Mouse (Mus musculus) stomach, embryonic 16.5 days (tissue): ENCODE data around the gene Nme4. TPM values are rescaled to one million over a fixed set of nuclear protein-coding genes. Genes with fewer than 3 reads are reported as not detected.
A peak's percentile ranks its signal among the peaks of the same experiment; 100 is the strongest.

Experiments used
- ATAC-seq: fragments of 200-750 bp; cut with Nextera tagmentation; 2 replicates; pipeline ENCODE4 v1.8.0; 2017; ENCODE audit warnings: moderate number of reproducible peaks, moderate TSS enrichment; ENCODE audit not compliant: insufficient read depth, low FRiP score
- H3K27ac ChIP-seq: fragments of 300-500 bp; sonication (generic); 2 replicates; pipeline ENCODE4 v1.5.1; 2014; ENCODE audit warnings: low read length
- H3K27me3 ChIP-seq: fragments of 300-500 bp; sonication (generic); 2 replicates; pipeline ENCODE4 v1.6.1; 2014; ENCODE audit warnings: low read length, control low read depth, mixed read lengths; ENCODE audit not compliant: control insufficient read depth, insufficient read depth
- H3K36me3 ChIP-seq: fragments of 300-500 bp; sonication (generic); 2 replicates; pipeline ENCODE4 v1.6.1; 2014; ENCODE audit warnings: low read length; ENCODE audit not compliant: control insufficient read depth, insufficient read depth
- H3K4me1 ChIP-seq: fragments of 300-500 bp; sonication (generic); 2 replicates; pipeline ENCODE4 v1.6.1; 2014; ENCODE audit warnings: low read length, control low read depth, mixed read lengths; ENCODE audit not compliant: control insufficient read depth, insufficient read depth
- H3K4me2 ChIP-seq: fragments of 300-500 bp; sonication (generic); 2 replicates; pipeline ENCODE4 v1.6.1; 2014; ENCODE audit warnings: low read depth, low read length, mixed read lengths
- H3K4me3 ChIP-seq: fragments of 300-500 bp; sonication (generic); replicated peaks from 2 replicates; pipeline ENCODE4 v1.5.1; 2014; ENCODE audit warnings: mild to moderate bottlenecking, low read length
- H3K9ac ChIP-seq: fragments of 300-500 bp; sonication (generic); 2 replicates; pipeline ENCODE4 v1.6.1; 2014; ENCODE audit warnings: low read length
- H3K9me3 ChIP-seq: fragments of 300-500 bp; sonication (generic); replicated peaks from 2 replicates; pipeline ENCODE4 v1.6.1; 2016; ENCODE audit warnings: low read length, control low read depth; ENCODE audit not compliant: control insufficient read depth
- WGBS: fragments of 180-500 bp; shearing (Covaris S2); extraction: QIAGEN DNeasy Blood & Tissue Kit; methylation state at CpG from one replicate; pipeline ENCODE4 v1.1.7; 2014; 5-methylcytosine and 5-hydroxymethylcytosine counted together
- polyA plus RNA-seq: library from polyadenylated mRNA; unstranded; fragments of >200 nt; fragmentation: Nextera tagmentation; extraction: Ambion mirVana; gene quantifications from 2 replicates; pipeline ENCODE4 v1.2.1, GENCODE M21; 2015

Gene Nme4
- polyA plus RNA-seq = 67.7 and 74.7 TPM in 2 replicates

DNA sequence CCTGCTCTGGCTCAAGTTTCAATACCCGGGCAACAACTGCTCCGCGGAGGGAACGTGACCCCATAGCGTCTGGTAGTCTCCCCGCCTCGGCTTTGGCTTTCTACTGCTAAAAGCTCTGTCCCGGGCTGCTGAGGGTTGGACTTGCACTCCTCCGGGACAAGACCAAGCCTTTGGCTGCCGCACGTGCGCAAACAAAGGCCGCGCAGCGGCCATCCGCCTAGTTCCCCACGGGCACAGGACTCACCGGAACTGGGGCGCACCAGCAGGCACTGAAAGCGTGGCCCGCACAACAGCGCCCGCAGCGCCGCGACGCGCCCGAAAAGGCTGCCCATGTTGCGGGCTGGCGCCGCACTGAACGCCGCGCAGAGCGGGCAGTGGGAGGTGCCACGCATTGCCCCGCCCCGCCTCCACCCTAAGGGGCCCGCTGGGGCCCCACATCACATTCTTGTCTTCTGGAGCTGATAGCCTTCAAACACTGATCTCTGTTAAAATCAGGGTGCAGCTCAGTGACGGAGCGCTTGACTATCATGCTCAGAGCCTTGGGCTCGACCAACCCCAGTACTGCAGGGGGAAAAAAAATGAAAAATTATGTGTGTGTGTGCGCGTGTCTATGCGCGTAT lies at the start of gene Nme4:
TSS of gene Nme4 (minus strand) at position 482 of the 620 bp plus-strand sequence.
- Histone ChIP-seq H3K9ac (peak within 1 kb of the TSS; percentile 90), H3K4me3 (peak within 1 kb of the TSS; percentile 76), H3K4me2 (peak within 1 kb of the TSS; percentile 83), H3K9me3 (no peaks in the 10 kb centered on the region), H3K36me3 (peaks cover 4% of the 10 kb centered on the region; the same call in 1 of the 2 replicates), H3K4me1 (peaks cover 7% of the 10 kb centered on the region; the same call in 1 of the 2 replicates), H3K27ac (peak within 1 kb of the TSS; percentile 72), H3K27me3 (no peaks in the 10 kb centered on the region)
- ATAC-seq = peak; percentile 85
- WGBS = 1% methylated on average over 47 of the region's 47 CpGs

DNA sequence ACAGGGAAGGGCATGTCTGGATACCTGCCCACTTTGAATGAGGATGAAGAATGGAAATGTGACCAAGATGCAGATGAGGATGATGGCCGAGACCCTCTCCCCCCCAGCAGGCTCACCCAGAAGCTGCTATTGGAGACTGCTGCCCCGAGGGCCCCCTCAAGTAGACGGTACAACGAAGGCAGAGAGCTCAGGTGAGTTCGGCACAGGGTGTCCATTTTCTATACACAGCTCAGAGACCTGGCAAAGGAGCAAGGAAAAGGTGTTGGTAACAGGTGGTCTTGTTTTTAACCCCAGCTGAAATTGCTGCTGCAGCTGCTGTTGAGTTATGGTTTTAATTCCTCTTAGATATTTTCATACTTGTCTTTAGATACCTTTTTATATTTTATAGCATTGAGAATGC lies 48.0 kb upstream of the Nme4 start:
- Histone ChIP-seq H3K27me3 (no peaks in the 10 kb centered on the region), H3K4me1 (peaks cover 14% of the 10 kb centered on the region), H3K4me2 (no peak overlapping the region), H3K9ac (no peak overlapping the region), H3K9me3 (no peaks in the 10 kb centered on the region), H3K4me3 (no peak overlapping the region), H3K27ac (no peak overlapping the region), H3K36me3 (0 out of 2 replicates have a peak, but pooled peaks cover 10% of the 10 kb centered on the region)
- WGBS = 89% methylated on average over 5 of the region's 5 CpGs
- no peak for ATAC-seq

GRCm38 (mm10) chr17:26142796-26143195 lies 47.4 kb upstream of the Nme4 start:
- 0 out of 2 replicates have a peak, but pooled peaks cover 5% of the 10 kb centered on the region for H3K36me3 ChIP-seq
- WGBS = 85% methylated on average over 4 of the region's 4 CpGs
- no peaks in the 10 kb centered on the region for H3K27me3 ChIP-seq

GRCm38 (mm10) chr17:26138901-26139381 lies 43.5 kb upstream of the Nme4 start:
- H3K4me2 ChIP-seq = peak overlapping the region; percentile 91
- H3K4me3 ChIP-seq = peak overlapping the region; percentile 90
- H3K9me3 ChIP-seq = no peaks in the 10 kb centered on the region
- H3K27ac ChIP-seq = peak overlapping the region; percentile 96
- no peaks in the 10 kb centered on the region for H3K27me3 ChIP-seq
- ATAC-seq = peak; percentile 79
- peak overlapping the region; percentile 98 for H3K9ac ChIP-seq
- under 1% methylated on average over 50 of the region's 58 CpGs for WGBS
- H3K4me1 ChIP-seq = peaks cover 16% of the 10 kb centered on the region
- H3K36me3 ChIP-seq = no peaks in the 10 kb centered on the region

More at GRCm38 (mm10) chr17:26142796-26143195, 47.4 kb upstream of the Nme4 start:
- ATAC-seq = no peak
- H3K27ac ChIP-seq = no peak overlapping the region
- H3K4me2 ChIP-seq = no peak overlapping the region
- no peak overlapping the region for H3K9ac ChIP-seq
- no peak overlapping the region for H3K4me3 ChIP-seq
- H3K4me1 ChIP-seq = peaks cover 14% of the 10 kb centered on the region
- no peaks in the 10 kb centered on the region for H3K9me3 ChIP-seq

DNA sequence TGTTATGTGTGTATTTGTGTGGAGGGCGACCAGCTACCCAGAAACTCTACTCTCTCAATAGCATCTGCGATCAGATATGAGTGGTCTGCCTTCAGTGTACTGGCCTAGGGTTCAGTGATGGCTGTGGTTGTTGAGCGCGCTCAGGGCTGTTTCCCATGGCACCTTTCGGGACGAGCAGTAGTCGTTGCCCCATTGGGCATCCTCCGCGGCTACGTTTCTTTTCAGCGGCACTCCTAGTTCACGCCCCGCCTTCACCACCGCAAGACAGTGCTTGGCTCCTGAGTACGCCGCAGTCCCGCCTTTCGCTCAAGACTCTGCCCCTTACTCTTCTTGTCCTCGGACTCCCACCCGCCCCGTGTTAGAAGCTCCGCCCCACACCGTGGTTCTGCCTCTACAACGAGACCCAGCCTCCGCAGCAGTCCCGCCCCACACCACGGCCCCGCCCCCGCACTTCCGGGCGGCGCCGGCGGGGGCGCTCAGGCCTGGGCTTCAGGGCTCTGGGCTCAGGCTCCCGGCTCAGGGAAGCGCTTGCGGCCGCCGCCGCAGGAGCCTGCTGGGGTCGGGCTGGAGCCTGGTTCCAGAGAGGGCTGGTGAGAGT lies 42.9 kb upstream of the Nme4 start, which contains the start of gene Axin1:
TSS of gene Axin1 (plus strand) at position 450 of the 598 bp plus-strand sequence.
- under 1% methylated on average over 42 of the region's 42 CpGs for WGBS
- Histone ChIP-seq H3K36me3 (no peaks in the 10 kb centered on the region), H3K9me3 (no peaks in the 10 kb centered on the region), H3K9ac (peak within 1 kb of the TSS; percentile 98), H3K4me3 (peak within 1 kb of the TSS; percentile 90), H3K27me3 (no peaks in the 10 kb centered on the region), H3K27ac (peak within 1 kb of the TSS; percentile 96), H3K4me1 (peaks cover 16% of the 10 kb centered on the region), H3K4me2 (peak within 1 kb of the TSS; percentile 91)
- peak; percentile 98 for ATAC-seq

DNA sequence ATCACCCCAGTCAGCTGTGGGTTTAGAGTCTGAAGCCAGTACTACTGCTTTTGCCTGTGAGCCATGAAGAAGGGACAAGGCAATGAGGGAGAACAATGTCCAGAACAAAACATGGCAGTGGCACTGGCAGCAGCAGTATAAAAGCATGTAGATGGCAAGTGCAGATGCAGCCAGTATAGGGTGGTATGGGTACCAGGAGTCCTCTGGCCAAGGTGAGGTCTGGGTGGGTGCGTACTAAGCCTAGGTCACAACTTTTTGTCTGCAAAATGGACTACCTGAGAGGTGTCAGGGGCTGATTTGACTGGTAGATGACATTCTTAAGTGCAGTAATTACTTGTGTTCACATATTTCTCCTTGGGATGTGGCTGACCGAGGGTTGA lies 42.3 kb upstream of the Nme4 start:
- Histone ChIP-seq H3K36me3 (no peaks in the 10 kb centered on the region), H3K9me3 (no peaks in the 10 kb centered on the region), H3K4me3 (peak overlapping the region; percentile 90), H3K9ac (peak overlapping the region; percentile 98), H3K27ac (peak overlapping the region; percentile 78), H3K27me3 (no peaks in the 10 kb centered on the region), H3K4me1 (peaks cover 16% of the 10 kb centered on the region), H3K4me2 (peak overlapping the region; percentile 66)
- 72% methylated on average over 2 of the region's 2 CpGs for WGBS
- ATAC-seq = no peak

- 84% methylated on average over 11 of the region's 11 CpGs for WGBS
Measured at GRCm38 (mm10) chr17:26137106-26137750, 41.8 kb upstream of the Nme4 start.

DNA sequence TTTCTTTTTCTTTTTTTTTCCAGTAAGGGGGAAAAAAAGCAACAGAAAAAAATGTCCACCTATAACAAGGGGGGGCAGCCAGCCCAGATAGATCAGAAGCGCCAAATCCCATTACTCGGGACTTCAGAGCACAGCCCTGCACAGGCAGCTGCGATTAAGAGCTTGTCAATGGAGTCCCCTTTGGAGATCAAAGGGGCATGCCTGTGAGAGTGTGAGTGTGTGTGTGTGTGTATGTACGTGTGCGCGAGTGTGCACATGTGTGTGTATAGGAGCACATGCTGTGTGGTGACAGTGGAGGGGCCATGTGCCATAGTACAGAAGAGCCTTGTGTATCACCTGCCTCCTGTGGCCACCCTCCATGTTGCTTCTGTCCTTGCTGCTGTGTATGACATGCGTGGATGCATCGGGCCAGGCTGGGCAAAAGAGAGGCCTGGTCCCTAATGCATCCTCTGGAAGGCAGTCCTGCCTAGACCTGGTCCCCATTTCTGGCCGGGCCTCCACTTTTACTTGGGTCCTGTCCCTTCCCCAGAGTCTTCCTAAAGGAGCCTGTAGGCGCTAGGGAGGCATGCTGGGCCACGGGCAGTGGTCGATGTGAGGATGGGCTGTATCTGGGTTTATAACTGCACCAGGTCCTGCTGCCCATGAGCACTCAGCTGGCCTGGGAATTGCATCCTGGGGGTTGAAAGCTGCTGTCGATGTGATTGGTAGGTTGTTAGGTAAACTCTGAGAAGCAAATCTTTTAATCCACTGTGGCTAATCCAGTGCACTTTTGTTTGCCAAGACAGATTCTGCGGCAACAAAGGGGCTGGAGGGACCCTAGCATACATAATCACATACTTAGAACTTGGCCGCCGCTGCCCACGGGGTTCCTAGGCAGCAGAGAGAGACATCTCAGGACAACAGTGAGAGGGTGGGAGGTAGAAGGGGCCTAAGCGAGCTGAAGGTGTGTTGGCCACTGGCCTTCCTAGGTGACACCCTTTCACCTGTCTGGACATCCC lies 36.8 kb upstream of the Nme4 start:
- WGBS = 88% methylated on average over 18 of the region's 18 CpGs
- no peak overlapping the region for H3K9ac ChIP-seq
- H3K9me3 ChIP-seq = no peaks in the 10 kb centered on the region
- no peak overlapping the region for H3K4me3 ChIP-seq
- H3K4me2 ChIP-seq = no peak overlapping the region
- ATAC-seq = no peak
- H3K4me1 ChIP-seq = no peaks in the 10 kb centered on the region
- H3K27ac ChIP-seq = no peak overlapping the region
- H3K36me3 ChIP-seq = 0 out of 2 replicates have a peak, but pooled peaks cover 4% of the 10 kb centered on the region
- no peaks in the 10 kb centered on the region for H3K27me3 ChIP-seq

More at GRCm38 (mm10) chr17:26137106-26137750, 41.8 kb upstream of the Nme4 start:
- no peaks in the 10 kb centered on the region for H3K36me3 ChIP-seq
- no peak overlapping the region for H3K4me3 ChIP-seq
- ATAC-seq = no peak
- no peaks in the 10 kb centered on the region for H3K9me3 ChIP-seq
- H3K27ac ChIP-seq = no peak overlapping the region
- H3K27me3 ChIP-seq = no peaks in the 10 kb centered on the region
- no peak overlapping the region for H3K9ac ChIP-seq
- no peak overlapping the region for H3K4me2 ChIP-seq
- peaks cover 16% of the 10 kb centered on the region for H3K4me1 ChIP-seq
